Mouse (Mus musculus): Measurements from ENCODE around the gene E430018J23Rik. TPM values are rescaled to one million over a fixed set of nuclear protein-coding genes. Genes with fewer than 3 reads are reported as not detected.
"Not testable (repeated sequence)": the region's sequence is repeated elsewhere in the genome, so short reads cannot be mapped to it uniquely, and the experiment has no call there.

The E430018J23Rik gene
- polyA plus RNA-seq, 1 experiment from 2014 or later = 5.4 TPM

GRCm38 (mm10) chr7:127346676-127347075 is 46.8 kb downstream of the E430018J23Rik start:
- no peak overlapping the region for H3K27ac ChIP-seq (replicated peaks)
- H3K27me3 ChIP-seq = no peaks in the 10 kb centered on the region
- no peaks in the 10 kb centered on the region for H3K9me3 ChIP-seq
- H3K9ac ChIP-seq (replicated peaks) = peak overlapping the region; percentile 72; the same call in 1 of the 2 replicates
- H3K4me3 ChIP-seq = peak overlapping the region; percentile 94
- no peak for ATAC-seq (replicated peaks)
- peak overlapping the region; percentile 83 for H3K4me2 ChIP-seq (replicated peaks)
- H3K4me1 ChIP-seq = peaks cover 19% of the 10 kb centered on the region
- H3K36me3 ChIP-seq = no peaks in the 10 kb centered on the region; the same call in 1 of the 2 replicates
- WGBS = 9% methylated on average over 8 of the region's 8 CpGs

GRCm38 (mm10) chr7:127345512-127346325 is 47.7 kb downstream of the E430018J23Rik start, which contains the start of gene Zfp768:
Gene Zfp768, minus strand, starts transcription at chr7:127345589.
- H3K9ac ChIP-seq (replicated peaks) = peak within 1 kb of the TSS; percentile 72
- H3K4me2 ChIP-seq (replicated peaks) = peak within 1 kb of the TSS; percentile 83
- peaks cover 19% of the 10 kb centered on the region for H3K4me1 ChIP-seq
- peak; percentile 91 for ATAC-seq (replicated peaks)
- WGBS = 1% methylated on average over 72 of the region's 76 CpGs
- H3K4me3 ChIP-seq = peak within 1 kb of the TSS; percentile 94
- no peaks in the 10 kb centered on the region for H3K9me3 ChIP-seq
- H3K36me3 ChIP-seq = no peaks in the 10 kb centered on the region; the same call in 1 of the 2 replicates
- H3K27ac ChIP-seq (replicated peaks) = peak within 1 kb of the TSS; percentile 90
- no peaks in the 10 kb centered on the region for H3K27me3 ChIP-seq

- peak overlapping the region; percentile 83 for H3K4me2 ChIP-seq (replicated peaks)
- ATAC-seq (replicated peaks) = peak; percentile 32
- peak overlapping the region; percentile 94 for H3K4me3 ChIP-seq
- H3K36me3 ChIP-seq = no peaks in the 10 kb centered on the region; the same call in 1 of the 2 replicates
- under 1% methylated on average over 42 of the region's 42 CpGs for WGBS
- peaks cover 19% of the 10 kb centered on the region for H3K4me1 ChIP-seq
- H3K9me3 ChIP-seq = no peaks in the 10 kb centered on the region
- peak overlapping the region; percentile 72 for H3K9ac ChIP-seq (replicated peaks)
- no peaks in the 10 kb centered on the region for H3K27me3 ChIP-seq
- H3K27ac ChIP-seq (replicated peaks) = peak overlapping the region; percentile 90
Measured at GRCm38 (mm10) chr7:127345092-127345491, 48.3 kb downstream of the E430018J23Rik start.

GRCm38 (mm10) chr7:127344371-127344770 is 49.1 kb downstream of the E430018J23Rik start:
- ATAC-seq (replicated peaks) = no peak
- peak overlapping the region; percentile 94 for H3K4me3 ChIP-seq
- H3K4me1 ChIP-seq = peaks cover 19% of the 10 kb centered on the region
- H3K27ac ChIP-seq (replicated peaks) = no peak overlapping the region
- H3K27me3 ChIP-seq = no peaks in the 10 kb centered on the region
- WGBS = 91% methylated on average over 8 of the region's 8 CpGs
- H3K9me3 ChIP-seq = no peaks in the 10 kb centered on the region
- no peaks in the 10 kb centered on the region; the same call in 1 of the 2 replicates for H3K36me3 ChIP-seq
- H3K4me2 ChIP-seq (replicated peaks) = peak overlapping the region; percentile 83
- peak overlapping the region; percentile 72 for H3K9ac ChIP-seq (replicated peaks)

- Histone ChIP-seq H3K27ac (replicated peaks) (no peak overlapping the region), H3K4me3 (no peak overlapping the region), H3K9ac (replicated peaks) (no peak overlapping the region), H3K4me1 (peaks cover 19% of the 10 kb centered on the region), H3K9me3 (no peaks in the 10 kb centered on the region), H3K27me3 (no peaks in the 10 kb centered on the region), H3K4me2 (replicated peaks) (no peak overlapping the region), H3K36me3 (no peaks in the 10 kb centered on the region; the same call in 1 of the 2 replicates)
- WGBS = 94% methylated on average over 38 of the region's 38 CpGs
- no peak for ATAC-seq (replicated peaks)
Measured at GRCm38 (mm10) chr7:127343351-127344019, 49.9 kb downstream of the E430018J23Rik start.

GRCm38 (mm10) chr7:127342888-127343287 is 50.5 kb downstream of the E430018J23Rik start:
- Histone ChIP-seq H3K27ac (replicated peaks) (no peak overlapping the region), H3K9ac (replicated peaks) (no peak overlapping the region), H3K4me3 (no peak overlapping the region), H3K9me3 (no peaks in the 10 kb centered on the region), H3K4me2 (replicated peaks) (no peak overlapping the region), H3K4me1 (peaks cover 19% of the 10 kb centered on the region), H3K27me3 (no peaks in the 10 kb centered on the region), H3K36me3 (no peaks in the 10 kb centered on the region; the same call in 1 of the 2 replicates)
- ATAC-seq (replicated peaks) = no peak
- WGBS = 90% methylated on average over 7 of the region's 7 CpGs

GRCm38 (mm10) chr7:127342332-127342731 is 51.1 kb downstream of the E430018J23Rik start:
- WGBS = 74% methylated on average over 4 of the region's 4 CpGs
- no peak overlapping the region for H3K4me3 ChIP-seq
- no peaks in the 10 kb centered on the region for H3K27me3 ChIP-seq
- no peak overlapping the region for H3K9ac ChIP-seq (replicated peaks)
- no peak for ATAC-seq (replicated peaks)
- no peak overlapping the region for H3K4me2 ChIP-seq (replicated peaks)
- H3K4me1 ChIP-seq = peaks cover 19% of the 10 kb centered on the region
- no peaks in the 10 kb centered on the region for H3K9me3 ChIP-seq
- H3K36me3 ChIP-seq = no peaks in the 10 kb centered on the region; the same call in 1 of the 2 replicates
- no peak overlapping the region for H3K27ac ChIP-seq (replicated peaks)

GRCm38 (mm10) chr7:127341861-127342260 is 51.6 kb downstream of the E430018J23Rik start:
- H3K4me2 ChIP-seq (replicated peaks); H3K9me3 ChIP-seq; ATAC-seq (replicated peaks); H3K4me3 ChIP-seq; H3K9ac ChIP-seq (replicated peaks); H3K36me3 ChIP-seq; H3K27me3 ChIP-seq; H3K27ac ChIP-seq (replicated peaks): not testable (repeated sequence)
- H3K4me1 ChIP-seq = peaks cover 16% of the 10 kb centered on the region
- 95% methylated on average over 6 of the region's 6 CpGs for WGBS

GRCm38 (mm10) chr7:127341356-127341755 is 52.1 kb downstream of the E430018J23Rik start:
- Histone ChIP-seq H3K9ac (replicated peaks) (no peak overlapping the region), H3K27ac (replicated peaks) (no peak overlapping the region), H3K4me2 (replicated peaks) (no peak overlapping the region), H3K27me3 (no peaks in the 10 kb centered on the region), H3K9me3 (no peaks in the 10 kb centered on the region), H3K4me3 (no peak overlapping the region), H3K4me1 (peaks cover 11% of the 10 kb centered on the region), H3K36me3 (no peaks in the 10 kb centered on the region; the same call in 1 of the 2 replicates)
- ATAC-seq (replicated peaks) = no peak
- WGBS = 97% methylated on average over 8 of the region's 8 CpGs

Other genes starting within 250 kb of the E430018J23Rik start
- 86.7 and 91.5 TPM in 2 replicates for gene Cd2bp2, start 197.6 kb downstream of the E430018J23Rik start, polyA plus RNA-seq (2015; fragmentation: Nextera tagmentation; extraction: Ambion mirVana)
- gene Tbc1d10b, start 185.2 kb downstream of the E430018J23Rik start, polyA plus RNA-seq (2015; fragmentation: Nextera tagmentation; extraction: Ambion mirVana) = 33.6 and 35.1 TPM in 2 replicates
- 6.1 and 6.3 TPM in 2 replicates for gene Mylpf, start 184.7 kb downstream of the E430018J23Rik start, polyA plus RNA-seq (2015; fragmentation: Nextera tagmentation; extraction: Ambion mirVana)
- 70.7 and 71.5 TPM in 2 replicates for gene Zfp553, start 160.6 kb downstream of the E430018J23Rik start, polyA plus RNA-seq (2015; fragmentation: Nextera tagmentation; extraction: Ambion mirVana)
- gene Sept1, start 160.5 kb downstream of the E430018J23Rik start, polyA plus RNA-seq (2015; fragmentation: Nextera tagmentation; extraction: Ambion mirVana) = 21.8 and 27.8 TPM in 2 replicates
- gene Zfp771, start 149.4 kb downstream of the E430018J23Rik start, polyA plus RNA-seq (2015; fragmentation: Nextera tagmentation; extraction: Ambion mirVana) = 65.2 and 65.9 TPM in 2 replicates
- gene Dctpp1, start 132.9 kb downstream of the E430018J23Rik start, polyA plus RNA-seq (2015; fragmentation: Nextera tagmentation; extraction: Ambion mirVana) = 159 and 166 TPM in 2 replicates
- 48.7 and 49.5 TPM in 2 replicates for gene Sephs2, start 119.6 kb downstream of the E430018J23Rik start, polyA plus RNA-seq (2015; fragmentation: Nextera tagmentation; extraction: Ambion mirVana)
- 0.22 and 0.28 TPM in 2 replicates for gene Itgal, start 97.4 kb downstream of the E430018J23Rik start, polyA plus RNA-seq (2015; fragmentation: Nextera tagmentation; extraction: Ambion mirVana)
- 12.1 and 12.7 TPM in 2 replicates for gene Zfp768, start 48.0 kb downstream of the E430018J23Rik start, polyA plus RNA-seq (2015; fragmentation: Nextera tagmentation; extraction: Ambion mirVana)
- gene Zfp747, start 17.6 kb downstream of the E430018J23Rik start, polyA plus RNA-seq (2015; fragmentation: Nextera tagmentation; extraction: Ambion mirVana) = 7.6 and 8.9 TPM in 2 replicates
- gene 9130019O22Rik, start 6.5 kb downstream of the E430018J23Rik start, polyA plus RNA-seq (2015; fragmentation: Nextera tagmentation; extraction: Ambion mirVana) = 4.8 and 5.5 TPM in 2 replicates
- gene Zfp764, start 13.2 kb upstream of the E430018J23Rik start, polyA plus RNA-seq (2015; fragmentation: Nextera tagmentation; extraction: Ambion mirVana) = 4.6 and 6.1 TPM in 2 replicates
- 27.8 and 29.5 TPM in 2 replicates for gene Zfp688, start 28.4 kb upstream of the E430018J23Rik start, polyA plus RNA-seq (2015; fragmentation: Nextera tagmentation; extraction: Ambion mirVana)
- 16.2 and 17.1 TPM in 2 replicates for gene Zfp689, start 55.5 kb upstream of the E430018J23Rik start, polyA plus RNA-seq (2015; fragmentation: Nextera tagmentation; extraction: Ambion mirVana)
- gene Prr14, start 66.0 kb upstream of the E430018J23Rik start, polyA plus RNA-seq (2015; fragmentation: Nextera tagmentation; extraction: Ambion mirVana) = 48.5 and 50.9 TPM in 2 replicates
- gene Fbrs, start 85.6 kb upstream of the E430018J23Rik start, polyA plus RNA-seq (2015; fragmentation: Nextera tagmentation; extraction: Ambion mirVana) = 12.7 and 13.2 TPM in 2 replicates
- gene Srcap, start 118.4 kb upstream of the E430018J23Rik start, polyA plus RNA-seq (2015; fragmentation: Nextera tagmentation; extraction: Ambion mirVana) = 54.1 and 64.2 TPM in 2 replicates
- 17.2 and 17.7 TPM in 2 replicates for gene Gm42715, start 126.0 kb upstream of the E430018J23Rik start, polyA plus RNA-seq (2015; fragmentation: Nextera tagmentation; extraction: Ambion mirVana)
- gene Tmem265, start 167.8 kb upstream of the E430018J23Rik start, polyA plus RNA-seq (2015; fragmentation: Nextera tagmentation; extraction: Ambion mirVana) = 3.7 and 5.3 TPM in 2 replicates
- 59.7 and 62.3 TPM in 2 replicates for gene Phkg2, start 179.7 kb upstream of the E430018J23Rik start, polyA plus RNA-seq (2015; fragmentation: Nextera tagmentation; extraction: Ambion mirVana)
- 11.8 TPM in 2 replicates for gene Ccdc189, start 195.0 kb upstream of the E430018J23Rik start, polyA plus RNA-seq (2015; fragmentation: Nextera tagmentation; extraction: Ambion mirVana)
- 51.1 and 52.4 TPM in 2 replicates for gene Rnf40, start 195.1 kb upstream of the E430018J23Rik start, polyA plus RNA-seq (2015; fragmentation: Nextera tagmentation; extraction: Ambion mirVana)
- 18.7 and 18.9 TPM in 2 replicates for gene Zfp629, start 222.2 kb upstream of the E430018J23Rik start, polyA plus RNA-seq (2015; fragmentation: Nextera tagmentation; extraction: Ambion mirVana)

Data from forebrain, embryonic 15.5 days (tissue).